11 mouse cellular contexts compared by ENCODE assay signal in the genomic region with DNA sequence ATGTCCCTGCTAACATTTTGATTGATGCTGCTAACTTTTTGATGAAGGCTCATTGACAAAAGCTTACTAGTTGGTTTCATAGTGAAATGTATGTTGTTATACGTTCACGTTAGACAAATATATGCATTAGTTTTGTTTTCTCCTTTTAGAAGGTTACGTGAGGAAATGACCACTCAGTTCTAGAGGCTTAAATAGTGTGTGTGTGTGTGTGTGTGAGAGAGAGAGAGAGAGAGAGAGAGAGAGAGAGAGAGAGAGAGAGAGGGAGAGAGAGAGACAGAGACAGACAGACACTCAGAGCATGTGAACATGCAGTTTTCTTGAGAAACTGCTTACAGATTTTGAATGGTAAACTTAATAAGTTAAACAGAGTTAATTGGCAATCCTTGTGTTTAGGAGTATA.
A peak's percentile ranks its signal among the peaks of the same experiment; 100 is the strongest.
DNase-seq lines count a peak whose midpoint lies in the region; ATAC-seq and TF ChIP-seq lines count a peak whose summit lies in the region.
"Had no signal": no experiment of that assay in that cellular context is flagged by ENCODE, and none has a peak within 500 bp of the region (broad histone marks: within the 10 kb centered on the region; RNA-seq: fewer than 3 reads in every experiment).

No protein-coding gene starts in this region.

- H3K27ac ChIP-seq in lung, embryonic 14.5 days (ENCODE audit: low read depth), result no peak overlapping the region
- H3K27ac ChIP-seq in embryonic facial prominence, embryonic 15.5 days (replicated peaks), result no peak overlapping the region
- no peak overlapping the region for H3K27ac ChIP-seq in hindbrain, embryonic 12.5 days
- H3K27ac ChIP-seq in midbrain, embryonic 16.5 days (ENCODE audit: low read length), result no peak overlapping the region
- H3K27ac ChIP-seq in liver, embryonic 12.5 days, result no peak overlapping the region
- H3K27ac ChIP-seq: heart, adult 2 months had no signal

- no peak for TF ChIP-seq CTCF in lung, embryonic 14.5 days (IDR thresholded peaks at IDR 0.05; ENCODE audit: low read depth)
- no peak for TF ChIP-seq CTCF in lung, adult 2 months (IDR thresholded peaks at IDR 0.05; ENCODE audit: insufficient read depth, low read length)

- H3K4me2 ChIP-seq in lung, embryonic 14.5 days, result peak overlapping the region; percentile 60
- H3K4me2 ChIP-seq in embryonic facial prominence, embryonic 15.5 days (replicated peaks), result peak overlapping the region; percentile 30
- peak overlapping the region; percentile 84 for H3K4me2 ChIP-seq in hindbrain, embryonic 12.5 days (replicated peaks)
- peak overlapping the region; percentile 29; the same call in 1 of the 2 replicates for H3K4me2 ChIP-seq in midbrain, embryonic 16.5 days (ENCODE audit: low read length)
- no peak overlapping the region for H3K4me2 ChIP-seq in liver, embryonic 12.5 days

- H3K4me1 ChIP-seq in lung, embryonic 14.5 days (ENCODE audit: insufficient read depth), result peaks cover 15% of the 10 kb centered on the region; the same call in 1 of the 2 replicates
- peaks cover 2% of the 10 kb centered on the region for H3K4me1 ChIP-seq in lung, adult 2 months (ENCODE audit: control insufficient read depth, insufficient read depth, low read length)
- H3K4me1 ChIP-seq in embryonic facial prominence, embryonic 15.5 days, result peaks cover 23% of the 10 kb centered on the region
- H3K4me1 ChIP-seq in hindbrain, embryonic 12.5 days, result peaks cover 32% of the 10 kb centered on the region
- peaks cover 37% of the 10 kb centered on the region for H3K4me1 ChIP-seq in midbrain, embryonic 16.5 days (ENCODE audit: control insufficient read depth, insufficient read depth, low read length)
- peaks cover 44% of the 10 kb centered on the region for H3K4me1 ChIP-seq in liver, embryonic 12.5 days

- H3K27me3 ChIP-seq in lung, embryonic 14.5 days (ENCODE audit: insufficient read depth, low read length), result no peaks in the 10 kb centered on the region
- H3K27me3 ChIP-seq in embryonic facial prominence, embryonic 15.5 days, result no peaks in the 10 kb centered on the region
- H3K27me3 ChIP-seq in hindbrain, embryonic 12.5 days, result no peaks in the 10 kb centered on the region
- no peaks in the 10 kb centered on the region for H3K27me3 ChIP-seq in midbrain, embryonic 16.5 days (ENCODE audit: control insufficient read depth, insufficient read depth, low read depth, low read length)
- 0 out of 2 replicates have a peak, but pooled peaks cover 4% of the 10 kb centered on the region for H3K27me3 ChIP-seq in liver, embryonic 12.5 days (replicated peaks)

- no peak for DNase-seq in lung, embryonic 14.5 days
- DNase-seq in lung, adult 2 months, result no peak
- DNase-seq in ovary, postnatal 14 days (ENCODE audit: low spot score), result no peak
- no peak for DNase-seq in cerebellum, adult 18-20 months
- DNase-seq: heart, adult 2 months; kidney, adult 2 months; lung, postnatal 14 days had no signal

- 45% methylated on average over 3 of the region's 3 CpGs for WGBS in lung, embryonic 14.5 days
- 33% methylated on average over 3 of the region's 3 CpGs for WGBS in lung, adult 2 months
- 56% methylated on average over 3 of the region's 3 CpGs for WGBS in embryonic facial prominence, embryonic 15.5 days
- WGBS in hindbrain, embryonic 12.5 days, result 72% methylated on average over 3 of the region's 3 CpGs
- WGBS in midbrain, embryonic 16.5 days, result 55% methylated on average over 3 of the region's 3 CpGs
- WGBS in liver, embryonic 12.5 days (ENCODE audit: insufficient replicate concordance), result 69% methylated on average over 3 of the region's 3 CpGs

- H3K9me3 ChIP-seq in lung, embryonic 14.5 days (ENCODE audit: low read depth, low read length), result no peaks in the 10 kb centered on the region
- H3K9me3 ChIP-seq in embryonic facial prominence, embryonic 15.5 days (replicated peaks), result no peaks in the 10 kb centered on the region
- H3K9me3 ChIP-seq in hindbrain, embryonic 12.5 days (replicated peaks), result no peaks in the 10 kb centered on the region
- H3K9me3 ChIP-seq in midbrain, embryonic 16.5 days (replicated peaks; ENCODE audit: control insufficient read depth, low read length, poor library complexity, severe bottlenecking), result no peaks in the 10 kb centered on the region
- no peaks in the 10 kb centered on the region for H3K9me3 ChIP-seq in liver, embryonic 12.5 days (replicated peaks)

- no peaks in the 10 kb centered on the region for H3K36me3 ChIP-seq in lung, embryonic 14.5 days (ENCODE audit: insufficient read depth)
- no peaks in the 10 kb centered on the region for H3K36me3 ChIP-seq in embryonic facial prominence, embryonic 15.5 days
- H3K36me3 ChIP-seq in hindbrain, embryonic 12.5 days, result no peaks in the 10 kb centered on the region
- no peaks in the 10 kb centered on the region for H3K36me3 ChIP-seq in midbrain, embryonic 16.5 days (ENCODE audit: control insufficient read depth, insufficient read depth, low read length)
- H3K36me3 ChIP-seq in liver, embryonic 12.5 days, result no peaks in the 10 kb centered on the region

- no peak overlapping the region for H3K9ac ChIP-seq in lung, embryonic 14.5 days
- H3K9ac ChIP-seq in embryonic facial prominence, embryonic 15.5 days, result no peak overlapping the region
- H3K9ac ChIP-seq in hindbrain, embryonic 12.5 days, result no peak overlapping the region
- no peak overlapping the region for H3K9ac ChIP-seq in midbrain, embryonic 16.5 days (ENCODE audit: low read depth, low read length)
- H3K9ac ChIP-seq in liver, embryonic 12.5 days, result no peak overlapping the region

- no peak for ATAC-seq in lung, embryonic 14.5 days (ENCODE audit: insufficient read depth)
- no peak for ATAC-seq in embryonic facial prominence, embryonic 15.5 days (ENCODE audit: insufficient number of reproducible peaks, low FRiP score, low TSS enrichment, low read depth)
- ATAC-seq in hindbrain, embryonic 12.5 days (ENCODE audit: low FRiP score), result no peak
- ATAC-seq in midbrain, embryonic 16.5 days, result no peak
- ATAC-seq in liver, embryonic 12.5 days, result no peak

- TF ChIP-seq POLR2A in lung, adult 2 months (IDR thresholded peaks at IDR 0.05; ENCODE audit: borderline replicate concordance, extremely low read depth, low read depth, low read length), result no peak

- no peak overlapping the region for H3K4me3 ChIP-seq in lung, embryonic 14.5 days (ENCODE audit: low read depth, low read length)
- no peak overlapping the region for H3K4me3 ChIP-seq in lung, adult 2 months (replicated peaks; ENCODE audit: extremely low read depth, low read depth, low read length)
- H3K4me3 ChIP-seq in embryonic facial prominence, embryonic 15.5 days (replicated peaks), result no peak overlapping the region
- H3K4me3 ChIP-seq in hindbrain, embryonic 12.5 days, result no peak overlapping the region
- H3K4me3 ChIP-seq in midbrain, embryonic 16.5 days (ENCODE audit: low read depth, low read length), result no peak overlapping the region
- no peak overlapping the region for H3K4me3 ChIP-seq in liver, embryonic 12.5 days
- H3K4me3 ChIP-seq: heart, adult 2 months had no signal
